Mouse (Mus musculus) intestine, embryonic 14.5 days (tissue): Measurements from ENCODE around the gene Sebox. TPM values are rescaled to one million over a fixed set of nuclear protein-coding genes. Genes with fewer than 3 reads are reported as not detected.

ENCODE experiments used
- ATAC-seq: fragments of 200-750 bp; cut with Nextera tagmentation; replicated peaks from 2 replicates; pipeline ENCODE4 v1.8.0; 2017; ENCODE audit warnings: low read depth, moderate number of reproducible peaks, moderate TSS enrichment, moderate library complexity; ENCODE audit not compliant: low FRiP score, low TSS enrichment
- DNase-seq: peaks from one replicate; pipeline ENCODE4 v3.0.0-alpha.2; 2018; ENCODE audit warnings: low spot score
- H3K27ac ChIP-seq: fragments of 300-500 bp; sonication (generic); 2 replicates; pipeline ENCODE4 v1.5.1; 2014; ENCODE audit warnings: low read depth, mild to moderate bottlenecking, control low read depth
- H3K27me3 ChIP-seq: fragments of 300-500 bp; sonication (generic); replicated peaks from 2 replicates; pipeline ENCODE4 v1.6.1; 2014; ENCODE audit warnings: low read length, control low read depth; ENCODE audit not compliant: control insufficient read depth, insufficient read depth
- H3K36me3 ChIP-seq: fragments of 300-500 bp; sonication (generic); 2 replicates; pipeline ENCODE4 v1.6.1; 2014; ENCODE audit warnings: low read length, control low read depth; ENCODE audit not compliant: control insufficient read depth, insufficient read depth
- H3K4me1 ChIP-seq: fragments of 300-500 bp; sonication (generic); replicated peaks from 2 replicates; pipeline ENCODE4 v1.6.1; 2014; ENCODE audit warnings: low read length, control low read depth, mixed read lengths; ENCODE audit not compliant: control insufficient read depth, insufficient read depth
- H3K4me2 ChIP-seq: fragments of 300-500 bp; sonication (generic); 2 replicates; pipeline ENCODE4 v1.6.1; 2014; ENCODE audit warnings: low read length
- H3K4me3 ChIP-seq: fragments of 300-500 bp; sonication (generic); 2 replicates; pipeline ENCODE4 v1.5.1; 2014; ENCODE audit warnings: low read depth, low read length, control low read depth, mixed read lengths
- H3K9ac ChIP-seq: fragments of 300-500 bp; sonication (generic); 2 replicates; pipeline ENCODE4 v1.6.1; 2014; ENCODE audit warnings: mild to moderate bottlenecking, low read length
- H3K9me3 ChIP-seq: fragments of 300-500 bp; sonication (generic); 2 replicates; pipeline ENCODE4 v1.6.1; 2016; ENCODE audit warnings: low read length, control low read depth; ENCODE audit not compliant: control insufficient read depth
- WGBS: fragments of 180-500 bp; shearing (Covaris S2); extraction: QIAGEN DNeasy Blood & Tissue Kit; methylation state at CpG from one replicate; pipeline ENCODE4 v1.1.7; 2014; 5-methylcytosine and 5-hydroxymethylcytosine counted together
- polyA plus RNA-seq: library from polyadenylated mRNA; unstranded; fragments of >200 nt; fragmentation: Nextera tagmentation; extraction: Ambion mirVana; gene quantifications from 2 replicates; pipeline ENCODE4 v1.2.1, GENCODE M21; 2014

Sebox gene
- polyA plus RNA-seq, 1 experiment from 2014 or later: not detected

GRCm38 (mm10) chr11:78501529-78501928 lies 1.7 kb upstream of the Sebox start:
- Histone ChIP-seq H3K36me3 (peaks cover 6% of the 10 kb centered on the region; the same call in 1 of the 2 replicates), H3K4me3 (no peak overlapping the region), H3K4me1 (peaks cover 6% of the 10 kb centered on the region; the same call in 1 of the 2 replicates), H3K4me2 (no peak overlapping the region), H3K27ac (no peak overlapping the region), H3K27me3 (peaks cover 15% of the 10 kb centered on the region), H3K9ac (no peak overlapping the region), H3K9me3 (no peaks in the 10 kb centered on the region)
- DNase-seq (no peak), ATAC-seq (no peak)
- 75% methylated on average over 20 of the region's 20 CpGs for WGBS

GRCm38 (mm10) chr11:78505430-78505829 lies 2.2 kb downstream of the Sebox start:
- Histone ChIP-seq H3K9me3 (no peaks in the 10 kb centered on the region), H3K27ac (no peak overlapping the region), H3K36me3 (peaks cover 36% of the 10 kb centered on the region), H3K4me3 (no peak overlapping the region), H3K9ac (no peak overlapping the region), H3K4me2 (no peak overlapping the region), H3K27me3 (0 out of 2 replicates have a peak, but pooled peaks cover 3% of the 10 kb centered on the region), H3K4me1 (no peaks in the 10 kb centered on the region)
- ATAC-seq: no peak
- 79% methylated on average over 3 of the region's 3 CpGs for WGBS
- DNase-seq: no peak

GRCm38 (mm10) chr11:78509148-78509547 lies 5.9 kb downstream of the Sebox start:
- no peak overlapping the region for H3K9ac ChIP-seq
- H3K27me3 ChIP-seq: no peaks in the 10 kb centered on the region
- WGBS: 86% methylated on average over 5 of the region's 5 CpGs
- no peak overlapping the region for H3K4me2 ChIP-seq
- peaks cover 41% of the 10 kb centered on the region for H3K36me3 ChIP-seq
- DNase-seq (no peak), ATAC-seq (no peak)
- peaks cover 12% of the 10 kb centered on the region for H3K4me1 ChIP-seq
- no peaks in the 10 kb centered on the region for H3K9me3 ChIP-seq
- no peak overlapping the region for H3K27ac ChIP-seq
- H3K4me3 ChIP-seq: no peak overlapping the region

- no peaks in the 10 kb centered on the region for H3K27me3 ChIP-seq
- H3K4me1 ChIP-seq: peaks cover 12% of the 10 kb centered on the region
- DNase-seq: peak; percentile 88
- H3K9ac ChIP-seq: peak within 1 kb of the TSS; percentile 89
- WGBS: under 1% methylated on average over 61 of the region's 67 CpGs
- peak within 1 kb of the TSS; percentile 91 for H3K4me3 ChIP-seq
- H3K36me3 ChIP-seq: peaks cover 53% of the 10 kb centered on the region
- no peaks in the 10 kb centered on the region for H3K9me3 ChIP-seq
- peak; percentile 98 for ATAC-seq
- H3K27ac ChIP-seq: peak within 1 kb of the TSS; percentile 63
- peak within 1 kb of the TSS; percentile 89 for H3K4me2 ChIP-seq
These were observed 9.0 kb downstream of the Sebox start, which contains the start of the genes Tmem199 and Poldip2 for GRCm38 (mm10) chr11:78512025-78512957. Gene Tmem199 (minus strand): TSS chr11:78512172. Gene Poldip2 (plus strand): TSS chr11:78512193.

- WGBS: 77% methylated on average over 3 of the region's 3 CpGs
- Histone ChIP-seq H3K9ac (peak overlapping the region; percentile 89), H3K4me1 (peaks cover 12% of the 10 kb centered on the region), H3K27me3 (no peaks in the 10 kb centered on the region), H3K9me3 (no peaks in the 10 kb centered on the region), H3K27ac (no peak overlapping the region), H3K4me3 (peak overlapping the region; percentile 91), H3K36me3 (peaks cover 53% of the 10 kb centered on the region), H3K4me2 (peak overlapping the region; percentile 89)
- no peak for ATAC-seq
- DNase-seq: no peak
These were observed 10.0 kb downstream of the Sebox start for GRCm38 (mm10) chr11:78513106-78513790.

- WGBS: 70% methylated on average over 2 of the region's 2 CpGs
- no peak overlapping the region for H3K4me2 ChIP-seq
- H3K27ac ChIP-seq: no peak overlapping the region
- DNase-seq (peak; percentile 50), ATAC-seq (no peak)
- H3K4me1 ChIP-seq: peaks cover 12% of the 10 kb centered on the region
- no peaks in the 10 kb centered on the region for H3K9me3 ChIP-seq
- peaks cover 65% of the 10 kb centered on the region for H3K36me3 ChIP-seq
- H3K27me3 ChIP-seq: no peaks in the 10 kb centered on the region
- H3K4me3 ChIP-seq: no peak overlapping the region
- H3K9ac ChIP-seq: no peak overlapping the region
These were observed 12.5 kb downstream of the Sebox start for GRCm38 (mm10) chr11:78515549-78516325.

- H3K9me3 ChIP-seq: no peaks in the 10 kb centered on the region
- no peak for ATAC-seq
- no peak overlapping the region for H3K4me3 ChIP-seq
- H3K9ac ChIP-seq: no peak overlapping the region
- no peak overlapping the region for H3K4me2 ChIP-seq
- H3K27ac ChIP-seq: no peak overlapping the region
- WGBS: 89% methylated on average over 10 of the region's 10 CpGs
- H3K4me1 ChIP-seq: no peaks in the 10 kb centered on the region
- H3K27me3 ChIP-seq: no peaks in the 10 kb centered on the region
- no peak for DNase-seq
- peaks cover 94% of the 10 kb centered on the region for H3K36me3 ChIP-seq
These were observed 15.7 kb downstream of the Sebox start for GRCm38 (mm10) chr11:78518931-78519330.

GRCm38 (mm10) chr11:78521880-78522279 lies 18.6 kb downstream of the Sebox start:
- Histone ChIP-seq H3K27me3 (no peaks in the 10 kb centered on the region), H3K4me3 (no peak overlapping the region), H3K4me1 (no peaks in the 10 kb centered on the region), H3K27ac (no peak overlapping the region), H3K36me3 (peaks cover 96% of the 10 kb centered on the region), H3K9me3 (no peaks in the 10 kb centered on the region), H3K4me2 (no peak overlapping the region), H3K9ac (no peak overlapping the region)
- ATAC-seq: no peak
- no peak for DNase-seq
- 87% methylated on average over 3 of the region's 3 CpGs for WGBS
